Mouse (Mus musculus): ENCODE results near the gene Gna15.

Gna15 gene

GRCm38 (mm10) chr10:81553807-81554755, 30.1 kb upstream of the Gna15 start:
- DNase-seq (ENCODE audit: low spot score), result no peak

GRCm38 (mm10) chr10:81553232-81553631, 29.2 kb upstream of the Gna15 start:
- peak; percentile 67 for DNase-seq (ENCODE audit: low spot score)

GRCm38 (mm10) chr10:81551597-81552102, 27.6 kb upstream of the Gna15 start:
- peak; percentile 85 for DNase-seq (ENCODE audit: low spot score)

- peak; percentile 64 for DNase-seq (ENCODE audit: low spot score)
Measured at GRCm38 (mm10) chr10:81550257-81550656, 26.2 kb upstream of the Gna15 start.

- no peak for DNase-seq (ENCODE audit: low spot score)
Measured at GRCm38 (mm10) chr10:81548944-81549343, 24.9 kb upstream of the Gna15 start.

- no peak for DNase-seq (ENCODE audit: low spot score)
Measured at GRCm38 (mm10) chr10:81546788-81547571, 23.0 kb upstream of the Gna15 start.

GRCm38 (mm10) chr10:81546332-81546731, 22.3 kb upstream of the Gna15 start:
- DNase-seq (ENCODE audit: low spot score), result no peak

GRCm38 (mm10) chr10:81545161-81545747, 21.2 kb upstream of the Gna15 start, which contains the start of gene Gna11:
Gna11 (minus strand) TSS chr10:81545190.
- DNase-seq (ENCODE audit: low spot score), result peak; percentile 99

GRCm38 (mm10) chr10:81544296-81545160, 20.5 kb upstream of the Gna15 start:
- no peak for DNase-seq (ENCODE audit: low spot score)

- DNase-seq (ENCODE audit: low spot score), result no peak
Measured at GRCm38 (mm10) chr10:81543633-81544032, 19.6 kb upstream of the Gna15 start.

GRCm38 (mm10) chr10:81542727-81543460, 18.9 kb upstream of the Gna15 start:
- DNase-seq (ENCODE audit: low spot score), result no peak

GRCm38 (mm10) chr10:81541803-81542202, 17.8 kb upstream of the Gna15 start:
- no peak for DNase-seq (ENCODE audit: low spot score)

- DNase-seq (ENCODE audit: low spot score), result no peak
Measured at GRCm38 (mm10) chr10:81541363-81541762, 17.3 kb upstream of the Gna15 start.

GRCm38 (mm10) chr10:81538321-81539048, 14.5 kb upstream of the Gna15 start:
- no peak for DNase-seq (ENCODE audit: low spot score)

- DNase-seq (ENCODE audit: low spot score), result no peak
Measured at GRCm38 (mm10) chr10:81537429-81537828, 13.4 kb upstream of the Gna15 start.

GRCm38 (mm10) chr10:81536734-81537133, 12.7 kb upstream of the Gna15 start:
- DNase-seq (ENCODE audit: low spot score), result no peak

GRCm38 (mm10) chr10:81534826-81535225, 10.8 kb upstream of the Gna15 start:
- no peak for DNase-seq (ENCODE audit: low spot score)

GRCm38 (mm10) chr10:81526779-81527178, 2.8 kb upstream of the Gna15 start:
- peak; percentile 72 for DNase-seq (ENCODE audit: low spot score)

- no peak for DNase-seq (ENCODE audit: low spot score)
Measured at GRCm38 (mm10) chr10:81525017-81525694, 1.1 kb upstream of the Gna15 start.

Data from testis, postnatal 14 days (tissue).